Mouse (Mus musculus) spleen, embryonic (tissue): ENCODE measurements around the gene Rab3il1.
"Not testable (repeated sequence)": the region's sequence is repeated elsewhere in the genome, so short reads cannot be mapped to it uniquely, and the experiment has no call there.

Source experiments
- CTCF ChIA-PET: fragments of 350-600 bp; sonication (Branson Sonifier 250); formaldehyde crosslinking; loops from one replicate; lab custom pipeline; 2022; lab: Charles Lee

Rab3il1 gene

DNA sequence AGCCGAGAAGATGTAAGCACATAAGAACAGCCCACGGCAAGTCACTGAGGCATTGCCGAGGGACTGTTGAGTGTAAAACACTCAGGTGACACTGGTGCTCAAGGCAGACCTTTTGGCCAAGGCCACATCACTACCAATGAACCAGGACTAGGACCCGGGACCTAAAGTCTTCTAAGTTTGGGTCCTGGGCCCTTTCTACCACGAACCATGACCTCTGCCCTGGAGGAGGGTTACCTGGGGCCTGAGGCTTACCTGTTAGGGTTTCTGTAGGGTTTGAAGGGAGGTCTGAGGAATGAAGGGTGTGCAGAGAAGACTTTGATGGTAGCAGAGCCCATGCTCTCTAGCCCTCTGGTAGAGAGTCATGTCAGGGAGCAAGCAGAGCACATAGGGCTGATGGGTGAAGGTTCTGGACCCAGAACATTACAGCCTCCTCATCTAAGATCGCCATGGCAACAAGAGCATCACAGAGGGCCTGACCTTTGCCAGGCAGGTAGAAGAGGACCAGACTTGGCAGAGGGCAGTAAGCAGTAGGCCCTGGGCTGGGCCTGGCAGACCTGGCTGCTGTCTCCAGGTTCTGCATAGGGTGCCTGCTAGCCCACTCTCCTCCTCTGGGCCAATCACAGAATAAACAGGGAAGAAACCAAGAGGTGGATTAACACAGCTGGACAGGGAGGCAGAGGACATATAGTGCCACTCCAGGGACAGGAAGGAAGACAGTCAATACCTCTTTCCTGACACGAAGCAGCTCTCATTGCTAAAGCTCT lies at the start of gene Rab3il1, which contains the start of gene Best1:
Rab3il1 (plus strand) TSS at position 464 of the 764 bp plus-strand sequence.
Best1 (minus strand) TSS at position 428 of the 764 bp plus-strand sequence.
- CTCF ChIA-PET: no interaction called here

DNA sequence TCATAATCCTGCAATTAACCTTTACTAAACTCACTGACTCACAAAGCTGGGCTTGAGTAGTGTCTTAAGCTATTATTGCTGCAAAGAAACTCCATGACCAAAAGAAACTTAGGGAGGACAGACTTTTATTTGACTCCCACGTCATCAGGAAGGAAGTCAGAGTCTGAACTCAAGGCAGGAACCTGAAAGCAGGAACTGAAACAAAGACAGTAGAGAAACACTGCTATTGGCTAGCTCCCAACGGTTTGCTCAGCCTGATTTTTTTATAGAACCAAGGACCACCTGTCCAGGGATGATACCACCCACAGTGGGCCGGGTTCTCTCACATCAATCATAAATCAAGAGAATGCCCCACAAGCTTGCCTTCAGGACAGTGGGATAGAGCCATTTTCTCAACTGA lies 49.1 kb upstream of the Rab3il1 start:
- CTCF ChIA-PET: interaction anchor here (0.6 to 1.1 kb wide), 2 partner anchors 9 to 32 kb away, joined by 3 to 4 read pairs; no protein-coding TSS in a partner anchor

DNA sequence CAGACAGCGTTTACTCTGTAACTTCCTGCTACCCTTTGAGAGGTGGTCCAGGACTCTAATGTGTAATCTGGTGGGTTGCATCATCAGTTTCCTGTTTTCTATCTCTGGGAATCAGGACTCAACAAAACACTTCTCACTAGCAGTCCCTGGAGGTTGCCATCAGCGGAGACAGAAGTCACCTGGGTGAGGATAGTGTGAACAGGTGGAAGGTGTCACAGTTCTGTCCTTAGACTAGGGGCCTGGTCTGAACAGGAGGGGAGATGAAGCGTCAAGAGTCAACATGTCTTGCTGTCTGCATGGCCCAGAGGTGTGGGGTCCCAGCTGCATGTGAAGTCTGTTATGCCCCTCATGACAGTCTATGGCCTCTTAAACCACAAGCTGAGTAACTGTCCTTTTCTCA lies 48.6 kb upstream of the Rab3il1 start:
- CTCF ChIA-PET: interaction anchor here (0.6 to 1.1 kb wide), 2 partner anchors 10 to 31 kb away, joined by 3 to 4 read pairs; no protein-coding TSS in a partner anchor

DNA sequence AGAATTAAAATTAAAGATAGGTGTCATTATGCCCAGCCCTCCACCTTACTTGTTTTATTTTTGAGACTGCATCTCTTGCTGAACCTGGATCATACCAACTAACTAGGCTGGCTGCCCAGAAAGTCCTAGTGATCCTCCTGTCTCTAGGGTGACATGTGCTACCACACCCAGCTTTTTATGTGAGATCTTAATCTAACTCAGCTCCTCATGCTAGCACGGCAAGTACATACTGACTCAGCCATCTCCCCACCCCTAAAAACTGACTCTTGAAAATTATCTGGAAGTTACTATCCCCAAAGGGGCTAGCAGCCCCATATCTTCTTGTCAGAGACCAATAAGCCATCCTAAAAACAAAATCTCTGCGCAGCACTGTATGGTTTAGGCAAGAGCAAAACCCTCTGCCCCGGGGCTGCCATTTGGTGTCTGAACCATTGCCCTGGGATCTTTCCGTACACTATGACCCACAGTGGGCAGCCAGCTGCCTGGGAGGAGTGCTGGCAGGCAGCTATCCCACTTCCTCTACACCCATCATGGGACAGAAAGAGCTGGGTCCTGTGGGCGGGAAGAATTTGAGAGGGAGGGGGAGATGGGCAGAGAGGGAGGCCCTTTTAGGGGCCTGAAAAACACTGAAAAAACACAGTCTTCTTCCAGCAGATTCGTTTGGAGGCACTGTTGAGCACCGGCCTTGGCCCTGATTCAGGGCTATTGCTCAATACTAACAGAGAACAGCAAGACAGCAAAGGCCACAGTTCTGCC lies 47.2 kb upstream of the Rab3il1 start:
- CTCF ChIA-PET: interaction anchor here (0.7 kb wide), 1 partner anchor 37 kb away, joined by 3 read pairs; no protein-coding TSS in a partner anchor

DNA sequence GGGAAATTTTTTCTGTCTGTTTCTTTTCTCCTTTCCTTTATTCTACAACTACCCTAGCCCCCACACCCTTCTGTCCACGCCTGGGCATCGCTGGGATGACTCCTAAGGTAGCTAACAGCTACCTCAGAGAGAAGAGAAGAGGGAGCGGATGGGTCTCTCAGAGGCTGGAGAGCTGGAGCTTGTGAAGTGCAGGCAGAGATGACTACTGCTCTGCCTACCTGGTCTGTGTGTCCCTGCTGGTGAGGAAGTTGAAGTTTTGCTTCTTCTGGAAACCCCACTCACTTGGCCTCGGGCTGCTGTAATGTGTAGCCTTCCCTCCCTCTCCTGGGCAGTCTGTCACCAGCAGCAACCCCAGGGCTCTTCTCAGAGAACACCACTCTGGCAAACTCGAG lies 46.7 kb upstream of the Rab3il1 start:
- CTCF ChIA-PET: interaction anchor here (0.5 kb wide), 1 partner anchor 1648 kb away, joined by 6 read pairs; no protein-coding TSS in a partner anchor

DNA sequence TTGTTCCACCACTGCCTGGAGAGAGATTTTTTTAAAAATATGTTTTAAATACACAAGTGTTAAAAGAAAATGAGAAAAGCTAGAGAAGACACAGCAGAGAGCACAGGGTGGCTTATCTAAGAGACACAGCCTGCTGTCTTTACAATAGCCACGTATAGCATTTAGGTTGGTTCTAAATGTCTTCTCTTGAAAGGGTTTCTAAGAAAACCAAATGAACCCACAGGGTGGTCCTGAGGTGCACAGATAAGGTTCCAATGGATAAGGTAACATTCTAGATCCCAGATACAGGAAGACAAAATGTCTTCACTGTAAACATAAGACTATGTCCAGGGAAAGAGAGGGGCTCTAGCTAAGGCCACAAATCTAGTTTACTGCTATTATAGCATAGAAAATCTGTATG lies 46.0 kb upstream of the Rab3il1 start:
- CTCF ChIA-PET: interaction anchor here (0.6 kb wide), 1 partner anchor 23 kb away, joined by 4 read pairs; no protein-coding TSS in a partner anchor

DNA sequence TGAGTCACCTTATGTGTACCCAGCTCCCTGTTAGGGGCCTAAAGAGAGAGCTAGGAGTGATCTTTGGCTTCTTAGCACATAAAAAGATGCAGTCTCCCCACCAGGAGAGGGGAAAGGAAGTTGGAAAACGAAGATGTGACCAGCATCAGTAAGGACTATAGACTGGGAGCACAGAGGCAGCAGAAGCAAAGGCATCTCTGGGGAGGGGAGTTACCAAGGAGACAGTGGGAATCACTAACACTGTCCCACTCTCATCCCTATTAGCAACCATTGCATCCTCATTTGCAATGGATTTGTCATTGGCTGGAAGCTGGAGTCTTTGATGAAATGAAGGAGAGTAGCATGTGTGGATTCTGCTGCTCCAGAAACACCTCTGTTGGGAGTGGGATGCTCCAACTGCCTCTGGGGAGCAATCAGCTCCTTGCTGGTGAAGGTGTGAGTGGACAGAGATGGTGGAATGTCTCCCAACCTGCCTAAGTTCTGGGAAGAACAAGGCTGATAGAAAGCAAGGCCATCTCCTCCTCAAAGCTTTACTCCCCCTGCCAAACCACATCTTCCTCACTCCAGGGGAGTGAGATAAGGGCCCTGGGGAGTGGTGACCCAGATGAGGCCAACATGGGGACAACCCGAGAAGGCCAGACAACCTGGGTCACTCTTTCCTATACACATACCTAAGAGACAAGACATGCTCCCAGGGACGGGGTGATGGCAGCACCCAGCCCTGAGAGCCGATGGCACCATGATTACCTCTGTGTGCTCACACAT lies 44.7 kb upstream of the Rab3il1 start:
- CTCF ChIA-PET: no interaction called here

DNA sequence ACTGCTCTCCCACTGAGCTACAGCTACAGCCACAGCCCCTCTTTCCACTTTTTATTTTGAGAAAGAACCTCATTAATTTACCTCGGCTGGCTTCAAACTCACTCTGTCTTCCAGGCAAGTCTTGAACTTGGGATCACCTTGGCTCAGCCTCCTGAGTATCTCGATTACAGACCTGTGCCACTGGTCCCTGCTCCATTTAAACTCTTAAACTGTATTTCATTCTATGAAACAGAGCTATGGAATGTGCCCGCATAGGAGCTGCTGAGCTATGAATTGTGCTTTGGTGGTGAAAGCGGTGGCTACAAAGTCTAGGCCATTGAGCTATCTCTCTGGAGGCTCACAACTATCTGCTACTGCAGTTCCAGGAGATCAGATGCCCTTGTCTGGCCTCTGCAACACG lies 43.5 kb upstream of the Rab3il1 start:
- CTCF ChIA-PET: interaction anchor here (0.6 kb wide), 1 partner anchor 886 kb away, joined by 3 read pairs; no protein-coding TSS in a partner anchor

DNA sequence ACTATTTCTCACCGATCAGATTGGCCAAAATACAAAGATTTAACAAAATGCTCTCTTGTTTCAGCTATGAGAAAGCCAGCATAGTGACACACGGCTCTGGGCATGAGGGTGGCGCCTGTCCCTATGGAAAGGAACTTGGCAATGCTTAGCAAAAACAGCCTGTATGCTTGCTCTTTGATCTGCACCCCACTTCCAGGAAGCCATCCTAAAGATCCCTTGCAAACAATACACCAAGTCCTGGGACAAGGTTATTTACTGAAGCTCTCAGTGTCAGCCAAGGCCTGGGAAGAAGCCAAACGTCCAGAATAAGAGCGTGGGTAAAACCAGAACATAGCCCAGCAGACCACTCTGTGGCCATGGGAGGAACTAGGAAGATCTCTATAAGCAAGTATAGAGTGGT lies 40.7 kb upstream of the Rab3il1 start:
- CTCF ChIA-PET: no interaction called here

DNA sequence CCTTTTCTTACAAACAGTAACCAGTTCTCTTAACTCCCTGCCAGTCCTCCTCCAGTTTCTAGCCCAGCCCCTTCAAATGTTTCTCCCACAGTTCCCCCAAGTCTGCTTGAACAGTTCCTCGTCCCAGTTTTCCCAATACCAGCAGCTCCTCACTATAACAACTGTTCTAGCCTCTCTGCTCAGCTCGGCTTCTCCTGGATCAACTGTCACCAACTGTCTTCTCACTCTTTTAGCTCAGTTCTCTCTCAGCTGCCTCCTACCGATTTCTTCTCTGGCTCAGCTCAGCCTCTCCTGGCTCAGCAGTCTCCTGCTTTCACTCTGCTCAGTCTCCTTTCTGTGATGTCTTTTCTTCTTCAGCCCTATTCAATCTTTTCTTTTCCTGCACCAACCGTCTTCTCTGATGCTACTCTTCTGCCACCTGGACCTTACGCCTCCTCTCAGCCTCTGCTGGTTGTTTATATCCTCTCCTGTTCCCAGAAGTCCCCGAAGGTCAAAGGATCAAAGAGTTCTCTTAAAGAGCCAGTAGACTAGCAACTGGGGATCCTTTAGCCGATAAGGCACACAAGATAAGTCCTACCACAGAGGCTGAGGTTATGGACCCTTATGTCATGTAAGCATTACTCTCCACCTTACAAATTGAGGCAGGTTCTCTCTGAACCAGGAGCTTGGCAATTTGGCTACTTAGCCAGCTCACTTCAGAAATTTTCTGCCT lies 37.1 kb upstream of the Rab3il1 start:
- CTCF ChIA-PET: no interaction called here

DNA sequence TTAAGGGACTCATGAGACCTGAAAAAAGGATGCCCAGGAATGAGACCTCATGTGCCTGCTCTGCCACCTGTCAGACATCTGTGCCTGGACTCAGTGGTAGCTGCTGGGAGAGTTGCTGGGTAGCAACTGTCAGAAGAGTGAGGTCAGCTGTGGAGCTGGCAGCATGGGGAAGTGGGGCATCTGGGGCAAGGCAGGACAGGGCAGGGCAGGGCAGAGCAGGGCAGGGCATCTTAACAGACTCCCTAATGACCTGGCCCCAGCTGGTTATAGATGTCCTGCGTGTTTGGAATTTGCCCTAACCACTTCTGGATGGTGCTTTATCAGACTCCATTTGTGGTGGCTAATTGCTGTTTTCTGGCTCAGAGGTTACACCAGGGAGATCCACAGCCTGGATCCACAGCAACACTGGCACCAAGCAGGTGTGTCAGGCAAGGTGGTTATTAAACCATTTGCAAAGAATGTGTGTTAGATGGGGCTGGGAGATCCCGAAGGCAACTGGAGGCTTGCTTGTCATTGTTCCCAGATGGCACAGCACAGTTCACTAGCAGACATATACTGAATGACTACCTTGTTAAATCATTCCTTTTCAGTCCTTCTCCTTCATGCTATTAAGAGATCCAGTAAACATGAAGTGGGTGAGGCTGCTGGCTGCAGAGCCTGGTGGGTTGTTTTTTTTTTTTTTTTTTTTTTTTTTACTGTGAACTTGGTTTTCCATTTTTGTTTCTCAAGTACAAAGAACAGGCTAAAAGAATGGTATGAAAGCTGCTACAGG lies 35.2 kb upstream of the Rab3il1 start:
- CTCF ChIA-PET: interaction anchor here (0.6 to 0.7 kb wide), 2 partner anchors 20 to 31 kb away, joined by 3 to 18 read pairs; no protein-coding TSS in a partner anchor

DNA sequence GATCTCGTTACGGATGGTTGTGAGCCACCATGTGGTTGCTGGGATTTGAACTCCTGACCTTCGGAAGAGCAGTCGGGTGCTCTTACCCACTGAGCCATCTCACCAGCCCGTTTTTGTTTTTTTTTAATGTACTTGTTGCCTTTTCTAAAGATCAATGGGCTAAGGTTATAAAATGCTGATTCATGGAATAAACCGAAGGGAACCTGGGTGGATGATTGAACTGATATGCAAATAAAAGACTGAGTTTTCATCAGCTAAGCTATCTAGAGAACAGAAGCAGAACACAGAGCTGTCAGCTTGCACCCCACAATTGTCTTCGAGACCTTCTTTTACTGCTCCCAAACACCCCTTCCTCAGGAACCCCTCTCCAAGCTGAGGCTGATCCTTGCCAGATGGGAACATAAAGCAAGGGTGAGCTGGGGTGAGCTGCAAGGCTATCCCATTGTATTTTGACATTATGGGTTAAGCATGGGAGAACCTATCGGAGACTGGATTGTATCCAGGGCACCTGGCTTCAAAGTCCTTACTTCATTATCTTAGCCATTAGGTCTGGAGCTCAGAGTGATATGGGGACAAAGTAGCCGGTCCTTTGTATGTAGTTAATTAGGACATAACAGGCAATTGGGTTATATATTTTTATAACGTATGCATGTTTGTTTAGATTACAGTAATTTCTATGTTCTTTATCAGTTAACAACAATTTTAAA lies 33.2 kb upstream of the Rab3il1 start:
- CTCF ChIA-PET: no interaction called here

DNA sequence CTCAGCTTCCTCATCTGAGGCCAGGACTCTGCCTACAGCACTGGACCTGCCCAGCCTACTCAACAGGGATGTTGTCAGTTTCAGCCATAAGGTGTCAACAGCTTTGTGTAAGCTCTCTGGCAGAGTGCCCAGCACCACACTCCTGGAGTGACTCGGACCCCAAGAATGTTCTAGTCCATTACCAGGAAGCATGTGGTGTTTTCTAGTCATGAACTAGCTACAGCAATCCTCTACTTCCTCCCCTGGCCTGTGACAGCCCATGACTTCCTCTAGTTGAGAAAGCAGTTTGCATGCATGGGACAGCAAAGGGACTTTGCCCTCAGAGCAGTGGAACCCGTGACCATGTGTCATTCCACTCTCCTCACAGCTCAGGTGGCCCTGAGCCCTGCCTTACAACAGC lies 26.6 kb upstream of the Rab3il1 start:
- CTCF ChIA-PET: not testable (repeated sequence)

DNA sequence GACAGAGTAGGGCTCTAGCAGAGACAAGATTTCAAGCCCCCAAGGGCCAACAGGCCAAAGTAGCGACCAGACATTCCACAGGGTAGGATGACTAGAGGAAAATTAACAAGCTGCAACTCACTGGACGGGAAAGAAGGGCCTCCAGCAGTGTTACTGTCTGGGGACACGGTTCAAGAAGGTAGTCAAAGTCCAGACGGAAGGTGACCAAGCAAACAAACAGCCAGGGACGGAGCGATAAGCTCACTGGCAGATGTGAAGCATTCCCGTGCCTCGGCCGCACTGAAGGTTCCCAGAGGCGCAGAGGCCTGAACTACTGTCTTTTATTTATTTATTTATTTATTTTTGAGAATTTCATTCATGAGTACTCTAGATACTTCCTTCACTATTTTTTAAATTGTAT lies 24.4 kb upstream of the Rab3il1 start:
- CTCF ChIA-PET: interaction anchor here (0.6 to 1.1 kb wide), 2 partner anchors 8 to 52 kb away, joined by 4 read pairs; no protein-coding TSS in a partner anchor

DNA sequence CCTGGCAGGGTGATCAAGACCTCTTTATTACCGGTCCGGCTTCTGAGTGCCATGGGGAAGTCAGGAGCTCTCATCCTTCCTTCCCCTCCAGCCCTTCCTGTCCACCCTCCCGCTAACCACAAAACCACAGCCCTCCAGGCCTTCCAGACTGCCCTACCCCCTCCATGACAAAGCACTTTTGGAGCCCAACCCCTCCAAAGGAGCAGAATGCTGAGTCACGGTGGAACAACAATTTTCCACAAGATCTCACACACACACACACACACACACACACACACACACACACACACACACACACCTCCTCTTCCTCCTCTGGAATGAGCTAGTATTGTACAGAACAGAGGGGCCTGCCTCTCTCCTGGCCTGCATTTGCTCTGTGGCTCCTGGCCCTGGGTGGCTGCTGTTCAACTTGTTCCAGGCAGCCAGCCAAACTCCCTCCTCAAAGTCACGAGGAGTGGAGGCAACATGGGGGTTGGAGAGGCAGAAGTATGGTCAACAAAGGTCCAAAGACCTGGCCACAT lies 23.0 kb upstream of the Rab3il1 start:
- CTCF ChIA-PET: interaction anchor here (0.6 to 0.7 kb wide), 2 partner anchors 23 to 47 kb away, joined by 3 to 4 read pairs; no protein-coding TSS in a partner anchor

DNA sequence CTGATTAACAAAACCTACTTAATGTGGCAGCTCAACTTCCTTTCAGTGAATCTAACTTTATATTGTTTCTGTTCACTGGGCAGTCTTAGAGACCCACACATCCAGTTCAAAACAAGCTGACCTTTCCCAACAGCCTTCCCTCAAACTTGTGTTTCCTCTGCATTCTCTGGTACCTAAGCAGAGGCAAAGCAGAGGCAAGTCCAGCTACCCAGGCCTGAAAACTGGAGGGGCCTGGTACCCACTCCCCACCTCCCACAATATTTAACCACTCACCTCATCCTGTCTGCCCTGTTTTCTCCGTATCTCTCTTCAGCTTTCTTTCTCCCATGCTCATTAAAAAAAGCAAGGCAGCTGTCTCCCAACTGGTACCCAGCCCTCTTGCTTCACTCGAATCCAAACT lies 22.3 kb upstream of the Rab3il1 start:
- CTCF ChIA-PET: interaction anchor here (0.6 kb wide), 1 partner anchor 46 kb away, joined by 3 read pairs; no protein-coding TSS in a partner anchor

DNA sequence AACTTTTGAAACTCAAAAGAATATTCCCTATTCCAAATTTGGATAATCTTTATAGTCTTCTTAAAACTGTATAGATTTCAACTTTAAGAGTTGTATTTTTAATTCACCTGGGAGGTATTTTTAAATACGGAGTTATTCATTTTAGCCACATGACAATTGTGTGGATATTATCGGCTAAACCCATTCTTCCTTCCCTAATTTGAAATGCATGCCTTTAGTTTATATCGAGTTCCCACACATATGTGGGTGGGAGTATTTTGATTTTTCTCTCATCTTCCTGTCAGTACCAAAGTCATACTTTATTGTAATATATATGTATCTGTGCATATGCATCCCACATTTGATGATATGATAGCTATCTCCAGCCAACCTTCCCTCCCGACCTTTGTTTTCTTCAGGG lies 21.2 kb upstream of the Rab3il1 start, which contains the start of gene Fth1:
Fth1 (plus strand) TSS at position 341 of the 400 bp plus-strand sequence.
- CTCF ChIA-PET: interaction anchor here (1.0 to 1.1 kb wide), 2 partner anchors 12 to 13 kb away, joined by 3 to 7 read pairs; no protein-coding TSS in a partner anchor

DNA sequence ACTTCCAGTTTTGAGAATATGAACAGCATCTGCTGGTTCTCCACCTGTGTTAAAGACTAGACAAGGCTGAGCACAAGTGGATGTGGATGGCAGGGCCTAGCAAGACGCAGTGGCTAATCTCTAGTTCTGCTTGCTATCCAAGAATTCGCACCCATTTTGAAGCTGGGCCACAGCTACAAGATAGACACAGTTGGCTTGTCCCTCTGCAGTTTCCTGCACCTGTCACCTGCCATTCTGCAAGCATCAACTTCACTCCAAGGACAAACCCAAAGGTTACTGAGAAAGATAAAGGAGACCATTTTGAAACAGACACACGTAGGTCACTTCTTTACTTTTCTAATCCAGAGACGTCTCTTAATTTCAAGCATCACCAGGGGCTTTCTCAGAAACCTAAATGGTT lies 19.8 kb upstream of the Rab3il1 start:
- CTCF ChIA-PET: interaction anchor here (0.6 to 1.4 kb wide), 4 partner anchors 10 to 51 kb away, joined by 3 read pairs; no protein-coding TSS in a partner anchor
